Mouse (Mus musculus) intestine, postnatal 0 days (tissue): Measurements from ENCODE around the gene Omt2b. TPM values are rescaled to one million over a fixed set of nuclear protein-coding genes. Genes with fewer than 3 reads are reported as not detected.

Experiments
- ATAC-seq: fragments of 200-750 bp; cut with Nextera tagmentation; 2 replicates; pipeline ENCODE4 v1.8.0; 2017; ENCODE audit warnings: mild to moderate bottlenecking, moderate TSS enrichment, moderate library complexity
- H3K27ac ChIP-seq: fragments of 300-500 bp; sonication (generic); 2 replicates; pipeline ENCODE4 v1.5.1; 2014; ENCODE audit warnings: mild to moderate bottlenecking, low read depth, low read length, moderate library complexity
- H3K27me3 ChIP-seq: fragments of 300-500 bp; sonication (generic); replicated peaks from 2 replicates; pipeline ENCODE4 v1.6.1; 2014; ENCODE audit warnings: low read length, mixed read lengths; ENCODE audit not compliant: control insufficient read depth, insufficient read depth
- H3K36me3 ChIP-seq: fragments of 300-500 bp; sonication (generic); 2 replicates; pipeline ENCODE4 v1.6.1; 2014; ENCODE audit warnings: mild to moderate bottlenecking, moderate library complexity; ENCODE audit not compliant: control insufficient read depth, insufficient read depth
- H3K4me1 ChIP-seq: fragments of 300-500 bp; sonication (generic); replicated peaks from 2 replicates; pipeline ENCODE4 v1.6.1; 2014; ENCODE audit warnings: antibody characterized with exemption, low read length, mixed read lengths; ENCODE audit not compliant: control insufficient read depth, insufficient read depth
- H3K4me2 ChIP-seq: fragments of 300-500 bp; sonication (generic); replicated peaks from 2 replicates; pipeline ENCODE4 v1.6.1; 2014; ENCODE audit warnings: low read depth, mild to moderate bottlenecking, moderate library complexity
- H3K4me3 ChIP-seq: fragments of 300-500 bp; sonication (generic); 2 replicates; pipeline ENCODE4 v1.5.1; 2014; ENCODE audit warnings: low read depth, low read length
- H3K9ac ChIP-seq: fragments of 300-500 bp; sonication (generic); 2 replicates; pipeline ENCODE4 v1.6.1; 2014; ENCODE audit warnings: mild to moderate bottlenecking, low read depth, low read length
- H3K9me3 ChIP-seq: fragments of 300-500 bp; sonication (generic); 2 replicates; pipeline ENCODE4 v1.6.1; 2016; ENCODE audit warnings: mixed run types; ENCODE audit not compliant: control insufficient read depth
- CTCF ChIP-seq: sonication (generic); IDR thresholded peaks from 2 replicates; pipeline ENCODE4 v1.5.1; 2016; ENCODE audit warnings: low read depth, mild to moderate bottlenecking, control low read depth, antibody characterized with exemption, moderate library complexity
- WGBS: fragments of 180-500 bp; shearing (Covaris S2); extraction: QIAGEN DNeasy Blood & Tissue Kit; methylation state at CpG from one replicate; pipeline ENCODE4 v1.1.7; 2014; 5-methylcytosine and 5-hydroxymethylcytosine counted together
- polyA plus RNA-seq: library from polyadenylated mRNA; unstranded; fragments of >200 nt; fragmentation: Nextera tagmentation; extraction: Ambion mirVana; gene quantifications from 2 replicates; pipeline ENCODE4 v1.2.1, GENCODE M21; 2015

Omt2b gene
- polyA plus RNA-seq, 1 experiment from 2014 or later: not detected

- no peak overlapping the region for H3K4me2 ChIP-seq
- no peak overlapping the region for H3K9ac ChIP-seq
- 86% methylated on average over 7 of the region's 7 CpGs for WGBS
- no peak overlapping the region for H3K4me3 ChIP-seq
- TF ChIP-seq CTCF: no peak
- no peaks in the 10 kb centered on the region for H3K9me3 ChIP-seq
- ATAC-seq: no peak
- H3K36me3 ChIP-seq: no peaks in the 10 kb centered on the region
- no peak overlapping the region for H3K27ac ChIP-seq
- no peaks in the 10 kb centered on the region for H3K27me3 ChIP-seq
- no peaks in the 10 kb centered on the region for H3K4me1 ChIP-seq
Measured at GRCm38 (mm10) chr9:78369786-78370185, 42.4 kb downstream of the Omt2b start.

- no peak overlapping the region for H3K4me3 ChIP-seq
- ATAC-seq: no peak
- 95% methylated on average over 3 of the region's 3 CpGs for whole genome bisulfite sequencing
- H3K27ac ChIP-seq: no peak overlapping the region
- TF ChIP-seq CTCF: no peak
- no peaks in the 10 kb centered on the region for H3K36me3 ChIP-seq
- no peaks in the 10 kb centered on the region for H3K9me3 ChIP-seq
- no peaks in the 10 kb centered on the region for H3K27me3 ChIP-seq
- no peak overlapping the region for H3K4me2 ChIP-seq
- H3K4me1 ChIP-seq: no peaks in the 10 kb centered on the region
- H3K9ac ChIP-seq: no peak overlapping the region
Measured at GRCm38 (mm10) chr9:78371441-78371840, 44.1 kb downstream of the Omt2b start.

GRCm38 (mm10) chr9:78372827-78373504 is 45.6 kb downstream of the Omt2b start:
- WGBS: 81% methylated on average over 10 of the region's 10 CpGs
- no peak for TF ChIP-seq CTCF
- no peak for ATAC-seq
- no peak overlapping the region for H3K9ac ChIP-seq
- no peaks in the 10 kb centered on the region for H3K9me3 ChIP-seq
- no peak overlapping the region for H3K4me2 ChIP-seq
- no peak overlapping the region for H3K27ac ChIP-seq
- H3K36me3 ChIP-seq: no peaks in the 10 kb centered on the region
- H3K4me3 ChIP-seq: no peak overlapping the region
- no peaks in the 10 kb centered on the region for H3K4me1 ChIP-seq
- no peaks in the 10 kb centered on the region for H3K27me3 ChIP-seq

- no peaks in the 10 kb centered on the region for H3K36me3 ChIP-seq
- H3K9me3 ChIP-seq: no peaks in the 10 kb centered on the region
- no peak for TF ChIP-seq CTCF
- no peaks in the 10 kb centered on the region for H3K27me3 ChIP-seq
- H3K27ac ChIP-seq: no peak overlapping the region
- H3K9ac ChIP-seq: no peak overlapping the region
- H3K4me1 ChIP-seq: no peaks in the 10 kb centered on the region
- no peak overlapping the region for H3K4me2 ChIP-seq
- no peak for ATAC-seq
- 53% methylated on average over 5 of the region's 5 CpGs for WGBS
- no peak overlapping the region for H3K4me3 ChIP-seq
Measured at GRCm38 (mm10) chr9:78374397-78374796, 47.0 kb downstream of the Omt2b start.

GRCm38 (mm10) chr9:78374885-78375389 is 47.5 kb downstream of the Omt2b start:
- Histone ChIP-seq H3K27me3 (no peaks in the 10 kb centered on the region), H3K9me3 (no peaks in the 10 kb centered on the region), H3K4me2 (no peak overlapping the region), H3K27ac (no peak overlapping the region), H3K4me3 (no peak overlapping the region), H3K4me1 (no peaks in the 10 kb centered on the region), H3K9ac (no peak overlapping the region), H3K36me3 (no peaks in the 10 kb centered on the region)
- ATAC-seq: no peak
- WGBS: 86% methylated on average over 1 of the region's 1 CpGs
- no peak for TF ChIP-seq CTCF

GRCm38 (mm10) chr9:78375486-78375885 is 48.1 kb downstream of the Omt2b start:
- WGBS: 79% methylated on average over 4 of the region's 4 CpGs
- Histone ChIP-seq H3K36me3 (no peaks in the 10 kb centered on the region), H3K27me3 (no peaks in the 10 kb centered on the region)

More at GRCm38 (mm10) chr9:78375486-78375885, 48.1 kb downstream of the Omt2b start:
- no peak overlapping the region for H3K9ac ChIP-seq
- H3K9me3 ChIP-seq: no peaks in the 10 kb centered on the region
- H3K4me2 ChIP-seq: no peak overlapping the region
- H3K4me1 ChIP-seq: no peaks in the 10 kb centered on the region
- ATAC-seq: no peak
- H3K27ac ChIP-seq: no peak overlapping the region
- TF ChIP-seq CTCF: no peak
- H3K4me3 ChIP-seq: no peak overlapping the region
